Mouse (Mus musculus): ENCODE results near the gene Ptpro.

DNA sequence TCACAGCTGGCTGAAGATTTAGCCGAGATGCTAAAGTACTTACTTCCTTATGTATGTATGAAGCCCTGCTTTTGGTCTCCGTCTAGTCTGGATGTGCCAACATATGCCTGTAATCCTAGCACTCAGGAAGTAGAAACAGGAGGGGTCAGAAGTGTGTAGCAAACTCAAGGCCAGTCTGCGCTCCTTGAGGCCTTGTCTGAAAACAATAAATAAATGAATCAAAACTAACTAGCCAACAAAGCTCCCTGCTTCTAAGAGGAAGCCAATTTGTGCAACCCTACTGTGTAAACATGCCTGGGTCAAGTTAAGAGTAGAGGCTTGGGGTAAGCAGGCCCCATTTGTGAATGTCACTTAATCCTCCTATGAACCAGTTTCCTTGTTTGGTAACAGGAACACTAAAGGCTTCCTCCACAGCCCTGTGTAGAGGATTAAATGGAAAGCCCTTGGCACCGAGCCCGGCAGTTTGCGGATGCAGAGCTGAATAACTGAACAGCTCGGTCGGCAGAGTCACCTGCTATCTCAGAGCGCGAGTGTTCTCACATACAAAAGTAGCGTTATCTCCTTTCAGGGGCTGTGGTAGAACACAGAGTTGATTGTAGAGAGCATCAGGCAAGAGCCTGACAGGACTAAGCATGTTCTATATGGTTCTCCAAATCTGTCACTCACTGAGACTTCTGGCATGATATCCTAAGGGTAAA is 218.9 kb downstream of the Ptpro start:
- TF ChIP-seq CTCF (IDR thresholded peaks at IDR 0.05; ENCODE audit: insufficient read depth, low read length) (no peak), POLR2A (IDR thresholded peaks at IDR 0.05; ENCODE audit: borderline replicate concordance, extremely low read depth, low read depth, low read length) (no peak)
